Mouse (Mus musculus) lung, adult 2 months (tissue): Measurements from ENCODE around the gene Map7d1. TPM values are rescaled to one million over a fixed set of nuclear protein-coding genes. Genes with fewer than 3 reads are reported as not detected.
A peak's percentile ranks its signal among the peaks of the same experiment; 100 is the strongest.

Experiments used
- DNase-seq: peaks from one replicate; pipeline ENCODE4 v3.0.0; 2022
- H3K4me1 ChIP-seq: fragments of 200-500 bp; 2 replicates; pipeline ENCODE4 v1.6.1; 2011; ENCODE audit warnings: low read length; ENCODE audit not compliant: control insufficient read depth, insufficient read depth
- H3K4me3 ChIP-seq: fragments of 200-500 bp; replicated peaks from 2 replicates; pipeline ENCODE3; 2011; ENCODE audit warnings: low read depth, mild to moderate bottlenecking, control low read depth, low read length; ENCODE audit errors: extremely low read depth
- CTCF ChIP-seq: fragments of 200-500 bp; IDR thresholded peaks from 2 replicates; pipeline ENCODE4 v1.5.1; 2011; ENCODE audit warnings: mild to moderate bottlenecking, low read length, control low read depth; ENCODE audit not compliant: insufficient read depth
- POLR2A ChIP-seq: fragments of 200-500 bp; IDR thresholded peaks from 2 replicates; pipeline ENCODE4 v1.6.1; 2011; ENCODE audit warnings: low read depth, mild to moderate bottlenecking, control low read depth, low read length, borderline replicate concordance; ENCODE audit errors: extremely low read depth
- WGBS: fragments of 180-500 bp; shearing (Covaris S2); methylation state at CpG from one replicate; pipeline ENCODE4 v1.1.7; 2018; 5-methylcytosine and 5-hydroxymethylcytosine counted together
- polyA plus RNA-seq: library from polyadenylated mRNA; depleted of rRNA; stranded (reverse); fragments of >200 nt; gene quantifications from 2 replicates; pipeline ENCODE4 v1.2.3, GENCODE M21; 2012

Gene Map7d1
- polyA plus RNA-seq, 1 experiment = 153 TPM

DNA sequence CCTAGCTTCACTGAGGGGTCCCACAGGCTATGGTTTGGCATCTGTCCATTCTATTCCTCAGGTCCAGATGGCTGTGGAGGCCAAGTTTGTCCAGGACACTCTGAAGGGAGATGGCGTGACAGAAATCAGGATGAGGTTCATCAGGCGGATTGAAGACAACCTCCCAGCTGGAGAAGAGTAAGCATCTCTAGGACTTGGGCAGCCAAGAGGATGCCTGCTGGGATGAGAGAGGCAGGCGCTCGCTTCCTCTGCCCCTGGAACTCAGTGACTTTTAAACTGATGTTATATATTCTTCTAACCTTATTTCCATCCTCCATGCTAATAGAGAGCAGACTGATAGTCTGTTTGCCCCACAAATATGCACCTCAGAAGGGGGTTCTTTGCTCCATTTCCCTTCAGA lies 18.9 kb upstream of the Map7d1 start:
- DNase-seq = no peak
- TF ChIP-seq CTCF (no peak), POLR2A (no peak)
- WGBS = 92% methylated on average over 4 of the region's 4 CpGs
- H3K4me1 ChIP-seq = no peaks in the 10 kb centered on the region
- H3K4me3 ChIP-seq = no peak overlapping the region

DNA sequence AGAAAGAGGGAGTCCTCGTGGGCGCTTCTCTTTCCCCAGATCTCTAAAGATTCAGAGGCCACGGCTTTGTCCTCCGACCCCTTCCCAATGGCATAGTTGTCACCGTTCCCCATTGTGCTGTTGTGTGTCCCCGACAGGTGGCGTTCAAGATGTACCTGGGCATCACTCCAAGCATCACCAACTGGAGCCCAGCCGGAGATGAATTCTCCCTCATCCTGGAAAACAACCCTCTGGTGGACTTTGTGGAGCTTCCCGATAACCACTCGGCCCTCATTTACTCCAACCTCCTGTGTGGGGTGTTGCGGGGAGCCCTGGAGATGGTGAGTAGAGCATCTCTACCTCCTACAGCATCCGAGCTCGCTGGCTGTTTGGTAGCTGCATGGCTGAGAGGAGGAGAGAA lies 17.6 kb upstream of the Map7d1 start:
- Histone ChIP-seq H3K4me3 (no peak overlapping the region), H3K4me1 (no peaks in the 10 kb centered on the region)
- WGBS = 87% methylated on average over 13 of the region's 13 CpGs
- TF ChIP-seq POLR2A = no peak
- no peak for TF ChIP-seq CTCF
- no peak for DNase-seq

DNA sequence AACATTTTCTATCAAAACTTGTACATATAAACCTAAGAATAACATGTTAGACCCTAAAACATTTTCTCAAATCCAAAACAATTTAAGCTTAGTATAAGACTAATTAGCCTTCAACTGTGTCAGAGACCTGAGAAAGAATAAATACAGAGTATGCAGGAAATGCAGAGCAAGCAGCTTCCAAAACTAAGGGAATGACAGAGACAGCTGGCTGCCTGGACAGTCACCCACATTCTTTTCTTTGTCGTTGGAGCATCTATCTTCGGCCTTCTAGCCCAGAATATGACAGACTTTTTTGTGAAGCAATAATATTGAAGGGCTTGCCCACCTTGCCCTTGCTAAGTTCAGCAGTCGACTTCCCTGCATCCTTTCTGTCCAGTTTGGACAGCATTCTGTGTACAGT lies 13.1 kb upstream of the Map7d1 start:
- TF ChIP-seq POLR2A (no peak), CTCF (no peak)

DNA sequence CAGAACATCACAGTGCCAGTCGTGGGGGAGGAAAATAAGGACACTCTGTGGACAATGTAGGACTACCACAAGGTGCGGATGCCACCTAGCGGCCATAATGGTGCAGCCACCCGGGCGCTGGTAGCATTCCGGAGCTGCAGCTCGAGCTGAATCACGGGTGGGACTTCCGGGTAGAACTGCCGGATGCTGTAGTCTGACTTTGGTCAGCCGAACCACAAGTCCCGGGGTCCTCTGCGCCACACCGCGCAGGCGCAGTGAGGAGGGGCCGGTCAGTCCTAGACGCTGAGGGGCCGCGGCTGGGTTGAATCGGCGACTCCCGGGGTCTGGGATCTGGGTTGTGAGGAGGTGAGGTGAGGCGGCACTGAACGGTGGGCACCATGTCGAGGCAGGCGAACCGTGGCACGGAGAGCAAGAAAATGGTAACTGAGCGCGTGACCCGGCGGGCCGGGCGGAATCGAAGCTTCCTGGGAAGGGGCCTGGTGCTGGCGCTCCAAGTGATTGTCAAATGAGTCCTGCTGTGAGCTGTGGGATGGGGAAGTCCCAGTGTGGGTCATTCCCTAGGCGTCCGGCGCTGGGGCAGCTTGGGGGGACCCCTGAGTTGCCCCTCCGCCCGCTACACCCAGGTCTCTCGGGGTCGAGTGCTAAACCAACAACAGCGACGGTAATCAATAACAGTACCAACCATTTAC lies 6.1 kb upstream of the Map7d1 start, which contains the start of gene Trappc3:
Gene Trappc3 (plus strand): TSS at position 207 of the 689 bp plus-strand sequence.
- Histone ChIP-seq H3K4me3 (peak within 1 kb of the TSS; percentile 98), H3K4me1 (peaks cover 27% of the 10 kb centered on the region)
- DNase-seq = peak; percentile 99
- TF ChIP-seq POLR2A (peak; percentile 60; the same call in 1 of the 2 replicates), CTCF (peak; percentile 86)
- WGBS = under 1% methylated on average over 46 of the region's 46 CpGs

More for the DNA sequence above, 13.1 kb upstream of the Map7d1 start:
- Histone ChIP-seq H3K4me3 (no peak overlapping the region), H3K4me1 (no peaks in the 10 kb centered on the region)
- 71% methylated on average over 3 of the region's 3 CpGs for WGBS
- no peak for DNase-seq

DNA sequence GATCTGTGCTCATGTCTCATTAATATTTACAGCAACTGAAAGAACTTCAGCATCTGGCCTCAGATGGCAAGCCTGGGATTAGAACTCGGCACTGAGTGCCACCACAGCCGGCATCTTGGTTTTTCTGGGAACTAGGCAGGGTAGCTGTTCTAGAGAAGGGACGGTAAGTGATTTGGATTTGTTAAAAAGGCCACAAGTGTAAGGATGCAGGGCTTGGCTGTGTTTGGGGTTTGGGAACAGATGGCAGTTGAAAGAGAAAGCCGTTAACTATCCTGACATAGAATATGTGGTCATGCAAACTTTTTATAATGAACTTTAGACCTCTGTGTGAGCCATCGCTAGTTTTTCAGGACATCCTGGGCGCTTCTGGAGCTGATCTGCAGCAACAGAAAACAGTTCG lies 5.5 kb upstream of the Map7d1 start:
- TF ChIP-seq CTCF (no peak), POLR2A (no peak)
- no peak for DNase-seq
- peaks cover 30% of the 10 kb centered on the region for H3K4me1 ChIP-seq
- no peak overlapping the region for H3K4me3 ChIP-seq
- 32% methylated on average over 7 of the region's 7 CpGs for WGBS

DNA sequence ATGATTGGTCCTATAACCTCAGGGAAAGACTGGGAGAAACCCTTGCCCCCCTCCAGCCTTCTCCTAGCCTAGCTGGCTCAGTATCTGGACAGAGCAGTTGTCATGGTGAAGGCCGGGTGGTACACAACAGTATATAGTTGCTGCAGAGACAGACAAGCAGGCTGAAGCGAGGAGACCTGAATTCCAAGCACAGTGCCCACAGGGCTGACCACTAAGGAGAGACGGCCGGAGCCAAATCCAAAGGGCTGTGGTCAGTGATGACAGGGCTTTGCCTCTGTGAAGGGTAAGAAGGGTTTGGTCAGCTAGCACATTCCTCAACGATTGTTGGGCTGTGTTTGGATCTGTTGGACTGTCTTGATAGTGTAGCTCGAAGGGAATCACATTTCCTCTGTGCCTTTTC lies 5.1 kb upstream of the Map7d1 start:
- no peak for DNase-seq
- no peak overlapping the region for H3K4me3 ChIP-seq
- 43% methylated on average over 6 of the region's 6 CpGs for WGBS
- no peak for TF ChIP-seq CTCF
- 0 out of 2 replicates have a peak, but pooled peaks have one; percentile 15 for TF ChIP-seq POLR2A
- peaks cover 30% of the 10 kb centered on the region for H3K4me1 ChIP-seq

DNA sequence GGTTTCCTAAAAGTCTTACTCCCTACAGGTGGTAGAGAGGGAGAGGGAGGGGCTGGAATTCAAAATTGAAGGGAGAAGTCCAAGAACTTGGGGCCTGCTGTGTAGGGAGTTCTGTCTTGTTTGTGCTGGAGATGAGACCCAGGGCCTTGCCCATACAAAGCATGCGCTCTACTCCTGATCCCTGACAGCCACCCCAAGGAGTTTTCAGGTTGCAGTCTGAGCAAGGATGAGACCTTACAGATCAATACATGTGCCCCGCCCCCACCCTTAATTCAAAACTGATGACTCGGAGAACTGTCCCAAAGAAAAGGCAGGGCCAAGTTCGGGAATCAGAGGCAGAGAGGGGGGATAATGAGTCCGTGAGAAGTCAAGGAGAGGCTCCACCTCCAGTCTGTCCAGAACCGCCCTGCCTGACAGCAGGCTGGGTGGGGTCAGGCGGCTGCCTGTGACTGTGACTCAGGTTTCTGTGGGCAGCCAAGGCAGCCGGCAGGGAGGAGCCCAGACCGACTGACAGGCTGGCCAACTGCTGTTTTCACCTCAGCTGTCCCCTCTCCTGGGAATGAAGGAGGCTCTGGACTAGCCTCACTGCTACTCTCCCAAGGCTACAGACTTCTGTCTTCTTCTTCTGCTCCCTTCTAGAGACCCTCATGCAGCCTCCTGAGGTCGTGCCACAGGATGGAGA lies 4.5 kb upstream of the Map7d1 start:
- H3K4me3 ChIP-seq = no peak overlapping the region
- H3K4me1 ChIP-seq = peaks cover 30% of the 10 kb centered on the region
- peak; percentile 77 for DNase-seq
- 3% methylated on average over 10 of the region's 10 CpGs for WGBS
- peak; percentile 66; the same call in 1 of the 2 replicates for TF ChIP-seq POLR2A
- no peak for TF ChIP-seq CTCF

DNA sequence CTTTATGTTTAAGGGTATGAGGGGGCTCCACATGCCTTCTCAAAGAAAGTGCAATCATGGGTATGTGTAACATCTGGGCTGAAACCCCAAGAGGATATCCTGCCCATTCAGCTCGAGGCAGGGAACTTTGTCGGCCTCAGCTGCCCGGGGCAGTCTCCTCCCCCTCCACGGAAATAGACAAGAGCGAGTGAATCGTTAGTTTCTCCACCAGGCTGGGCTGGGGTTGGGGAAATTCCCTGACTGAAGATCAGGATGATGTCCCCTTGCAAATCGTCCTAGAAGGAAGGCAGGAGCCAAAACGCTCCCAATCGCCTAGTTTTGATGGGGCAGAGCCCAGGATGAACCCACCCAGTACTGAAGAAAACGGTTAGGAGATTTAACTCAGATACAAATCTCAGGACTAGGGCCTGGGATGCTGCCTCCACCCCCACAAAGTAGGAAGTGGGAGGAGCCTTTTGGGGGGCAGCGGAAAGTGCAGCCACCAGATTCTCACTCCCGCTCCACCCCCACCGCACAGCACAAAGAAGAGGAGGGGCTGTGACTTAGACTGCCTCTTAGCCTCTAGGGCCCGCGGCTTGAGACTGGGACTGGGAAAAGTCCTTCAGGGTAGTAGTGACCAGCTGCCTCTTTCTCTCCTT lies 3.5 kb upstream of the Map7d1 start:
- DNase-seq = peak; percentile 71
- peaks cover 32% of the 10 kb centered on the region for H3K4me1 ChIP-seq
- 3% methylated on average over 15 of the region's 15 CpGs for WGBS
- TF ChIP-seq POLR2A = peak; percentile 69; the same call in 1 of the 2 replicates
- TF ChIP-seq CTCF = no peak
- H3K4me3 ChIP-seq = peak overlapping the region; percentile 31

DNA sequence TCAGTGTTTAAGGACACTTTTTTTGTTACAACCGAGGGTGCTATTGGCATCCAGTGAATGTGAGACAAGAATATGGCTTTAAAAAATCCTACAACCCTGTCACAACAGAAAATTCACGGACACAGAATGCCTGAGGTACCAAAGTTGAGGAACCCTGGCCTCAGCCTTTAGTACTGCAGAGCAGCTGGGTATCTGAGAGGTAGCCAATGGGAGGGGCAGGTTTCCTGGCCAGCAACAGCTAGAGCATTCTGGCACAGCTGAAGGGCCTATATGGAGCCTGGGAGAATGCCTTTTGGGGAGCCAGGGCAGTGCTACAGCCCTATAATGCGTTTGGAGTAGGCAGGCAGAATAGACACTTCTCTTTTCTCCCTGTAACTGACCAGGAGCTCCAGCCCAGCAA lies 2.9 kb upstream of the Map7d1 start:
- no peak for DNase-seq
- H3K4me1 ChIP-seq = peaks cover 37% of the 10 kb centered on the region

More for the DNA sequence above, 2.9 kb upstream of the Map7d1 start:
- no peak overlapping the region for H3K4me3 ChIP-seq
- TF ChIP-seq CTCF (no peak), POLR2A (no peak)
- WGBS = 17% methylated on average over 3 of the region's 3 CpGs
